Mouse (Mus musculus) small intestine, adult 2 months (tissue): Measurements from ENCODE around the gene Fadd. TPM values are rescaled to one million over a fixed set of nuclear protein-coding genes. Genes with fewer than 3 reads are reported as not detected.
A peak's percentile ranks its signal among the peaks of the same experiment; 100 is the strongest.

Experiments
- H3K27ac ChIP-seq: fragments of 200-500 bp; 2 replicates; pipeline ENCODE4 v1.5.1; 2012; ENCODE audit warnings: low read depth, low read length, control low read depth, inconsistent platforms; ENCODE audit not compliant: insufficient read depth
- H3K27me3 ChIP-seq: fragments of 200-500 bp; 2 replicates; pipeline ENCODE4 v1.6.1; 2012; ENCODE audit warnings: mild to moderate bottlenecking, moderate library complexity, low read length, inconsistent platforms; ENCODE audit not compliant: control insufficient read depth, insufficient read depth
- H3K36me3 ChIP-seq: fragments of 200-500 bp; 2 replicates; pipeline ENCODE4 v1.6.1; 2012; ENCODE audit warnings: mild to moderate bottlenecking, low read length, control low read depth, inconsistent platforms; ENCODE audit not compliant: control insufficient read depth, insufficient read depth
- H3K4me1 ChIP-seq: fragments of 200-500 bp; 2 replicates; pipeline ENCODE4 v1.6.1; 2012; ENCODE audit warnings: low read length, inconsistent platforms, mixed read lengths; ENCODE audit not compliant: control insufficient read depth, insufficient read depth, insufficient read length
- H3K4me3 ChIP-seq: fragments of 200-500 bp; 2 replicates; pipeline ENCODE4 v1.5.1; 2012; ENCODE audit warnings: low read depth, mild to moderate bottlenecking, control low read depth, inconsistent platforms, low read length, moderate library complexity
- CTCF ChIP-seq: fragments of 200-500 bp; IDR thresholded peaks from 2 replicates; pipeline ENCODE4 v1.5.1; 2012; ENCODE audit warnings: low read depth, mild to moderate bottlenecking, control low read depth, inconsistent platforms, low read length, moderate library complexity, mixed read lengths; ENCODE audit not compliant: insufficient replicate concordance, insufficient read length; ENCODE audit errors: extremely low read depth
- POLR2A ChIP-seq: fragments of 200-500 bp; IDR thresholded peaks from 2 replicates; pipeline ENCODE4 v1.6.1; 2012; ENCODE audit warnings: low read depth, mild to moderate bottlenecking, control low read depth, inconsistent platforms, low read length, moderate library complexity
- WGBS: fragments of 180-500 bp; shearing (Covaris S2); methylation state at CpG from one replicate; pipeline ENCODE4 v1.1.7; 2018; 5-methylcytosine and 5-hydroxymethylcytosine counted together
- polyA plus RNA-seq: library from polyadenylated mRNA; depleted of rRNA; stranded (reverse); fragments of >200 nt; gene quantifications from 2 replicates; pipeline ENCODE4 v1.2.3, GENCODE M21; 2012

Gene Fadd
- polyA plus RNA-seq, 1 experiment, result 16.7 TPM

DNA sequence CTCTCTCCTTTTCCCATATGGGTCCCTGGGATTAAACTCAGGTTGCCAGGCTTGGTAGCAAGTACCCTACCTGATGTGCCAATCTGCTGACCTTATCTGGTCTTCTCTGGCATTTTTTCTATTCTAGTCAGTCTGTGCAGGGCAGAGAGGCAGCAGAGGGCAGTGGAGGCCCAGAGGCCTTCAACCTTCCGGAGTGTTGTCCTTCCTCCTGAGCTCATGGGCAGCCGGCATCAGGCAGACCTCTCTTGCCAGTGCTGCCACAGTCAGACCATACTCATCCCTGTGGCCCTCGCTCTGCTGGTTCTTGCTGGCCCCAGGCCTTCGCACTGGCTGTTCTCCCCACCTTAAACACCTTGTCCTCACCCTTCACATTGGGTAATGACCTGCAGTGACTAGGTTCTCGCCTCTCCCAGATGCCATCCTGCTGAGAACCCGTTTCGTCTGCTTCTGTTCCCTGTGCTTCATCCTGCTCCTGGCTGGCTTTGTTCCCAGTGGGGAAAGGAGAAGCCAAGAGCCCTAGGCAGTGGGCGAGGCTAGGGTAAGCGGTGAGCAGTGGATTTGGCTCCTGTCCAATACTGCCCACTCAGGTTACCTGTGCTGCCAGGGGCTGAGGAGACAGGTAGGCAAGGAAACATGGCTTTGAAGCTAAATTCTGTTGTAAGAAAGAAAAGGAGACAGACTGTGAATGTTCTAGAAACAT is 18.7 kb downstream of the Fadd start:
- TF ChIP-seq POLR2A (no peak), CTCF (no peak)
- no peaks in the 10 kb centered on the region for H3K27me3 ChIP-seq
- H3K4me3 ChIP-seq, result no peak overlapping the region
- 48% methylated on average over 9 of the region's 9 CpGs for WGBS
- no peak overlapping the region for H3K27ac ChIP-seq
- peaks cover 5% of the 10 kb centered on the region; the same call in 1 of the 2 replicates for H3K4me1 ChIP-seq
- H3K36me3 ChIP-seq, result no peaks in the 10 kb centered on the region

DNA sequence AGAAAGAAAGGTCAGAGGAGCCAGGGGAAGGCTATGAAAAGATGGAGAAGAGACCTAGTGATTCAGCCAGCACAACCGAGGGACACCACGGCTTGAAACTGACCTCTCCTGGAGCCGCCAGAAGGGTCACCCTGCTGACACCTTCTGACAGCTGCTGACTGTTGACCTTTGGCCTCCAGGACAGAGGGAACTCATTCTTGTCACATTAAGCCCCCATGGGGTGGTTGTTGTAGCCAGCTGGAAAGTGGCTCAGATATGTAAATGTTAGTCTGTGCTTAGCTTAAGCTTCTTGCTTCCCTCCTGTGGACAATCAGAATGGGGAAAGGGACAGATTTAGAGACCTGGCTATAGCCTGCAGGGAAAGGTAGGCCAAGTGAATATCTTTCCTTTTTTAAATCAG is 20.2 kb downstream of the Fadd start:
- H3K36me3 ChIP-seq, result no peaks in the 10 kb centered on the region
- no peaks in the 10 kb centered on the region for H3K27me3 ChIP-seq
- TF ChIP-seq CTCF, result no peak
- TF ChIP-seq POLR2A, result no peak
- no peak overlapping the region for H3K27ac ChIP-seq
- no peak overlapping the region for H3K4me3 ChIP-seq
- peaks cover 4% of the 10 kb centered on the region; the same call in 1 of the 2 replicates for H3K4me1 ChIP-seq
- WGBS, result 54% methylated on average over 3 of the region's 3 CpGs

DNA sequence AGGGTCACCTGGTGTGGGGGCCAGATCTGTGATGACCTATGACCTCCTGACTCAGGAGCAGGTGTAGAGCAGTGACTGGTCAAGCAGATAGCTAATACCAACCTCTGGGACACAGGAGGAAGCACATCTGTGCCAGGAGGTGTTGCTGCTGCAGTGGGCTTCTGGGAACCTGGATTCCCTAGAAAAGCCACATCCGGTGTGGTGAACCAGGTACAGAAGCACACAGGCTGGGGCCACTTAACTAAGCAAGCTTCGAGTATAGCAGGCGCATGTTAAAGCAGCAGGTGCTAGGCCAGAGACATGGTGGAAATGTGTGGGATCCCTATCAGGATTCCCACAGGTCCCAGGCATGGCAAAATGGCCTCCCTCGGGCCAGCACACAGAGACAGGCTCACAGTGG is 21.7 kb downstream of the Fadd start:
- no peak overlapping the region for H3K27ac ChIP-seq
- TF ChIP-seq CTCF (no peak), POLR2A (no peak)
- H3K36me3 ChIP-seq, result no peaks in the 10 kb centered on the region
- H3K4me3 ChIP-seq, result no peak overlapping the region
- WGBS, result 85% methylated on average over 4 of the region's 4 CpGs
- H3K27me3 ChIP-seq, result no peaks in the 10 kb centered on the region
- H3K4me1 ChIP-seq, result no peaks in the 10 kb centered on the region

DNA sequence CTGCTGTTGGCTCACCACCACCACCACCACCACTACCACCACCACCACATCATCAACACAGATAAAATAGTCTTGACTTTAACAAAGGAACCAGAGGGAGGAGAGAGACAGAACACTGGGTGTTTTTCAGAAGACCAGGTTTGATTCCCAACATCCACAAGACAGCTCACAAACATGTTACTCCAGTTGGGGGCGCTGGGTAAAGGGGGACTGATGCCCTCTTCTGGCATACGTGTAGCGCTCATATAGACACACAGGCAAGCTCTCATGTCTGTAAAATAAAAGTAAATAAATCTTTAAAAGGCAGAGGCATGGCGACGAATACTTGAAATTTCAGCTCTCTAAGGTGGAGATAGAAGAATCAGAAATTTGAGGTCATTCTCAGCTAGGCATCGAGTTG is 23.7 kb downstream of the Fadd start:
- Histone ChIP-seq H3K4me1 (no peaks in the 10 kb centered on the region), H3K27me3 (no peaks in the 10 kb centered on the region), H3K36me3 (no peaks in the 10 kb centered on the region), H3K4me3 (no peak overlapping the region), H3K27ac (no peak overlapping the region)
- WGBS, result 62% methylated on average over 6 of the region's 6 CpGs
- TF ChIP-seq CTCF (no peak), POLR2A (no peak)

DNA sequence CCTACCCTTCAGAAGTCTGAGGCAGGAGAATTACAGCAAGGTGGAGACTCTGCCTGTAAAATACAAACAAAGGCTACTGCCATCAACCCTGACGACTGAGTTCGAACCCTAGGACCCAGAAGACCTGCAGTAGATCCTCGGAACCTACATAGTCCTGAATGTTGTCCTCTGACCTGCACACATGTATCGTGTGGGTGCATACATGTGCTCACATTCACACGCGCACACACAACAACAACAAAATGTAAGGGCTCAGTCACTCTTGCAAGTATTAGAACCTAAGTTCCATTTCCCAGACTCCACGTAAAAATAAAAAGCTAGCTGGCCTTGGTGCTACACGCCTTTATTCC is 28.2 kb downstream of the Fadd start:
- TF ChIP-seq POLR2A (no peak), CTCF (no peak)
- H3K4me1 ChIP-seq, result peaks cover 6% of the 10 kb centered on the region; the same call in 1 of the 2 replicates
- peak overlapping the region; percentile 90 for H3K4me3 ChIP-seq
- WGBS, result 15% methylated on average over 8 of the region's 8 CpGs
- peak overlapping the region; percentile 49; the same call in 1 of the 2 replicates for H3K27ac ChIP-seq
- H3K36me3 ChIP-seq, result peaks cover 9% of the 10 kb centered on the region; the same call in 1 of the 2 replicates
- no peaks in the 10 kb centered on the region for H3K27me3 ChIP-seq

DNA sequence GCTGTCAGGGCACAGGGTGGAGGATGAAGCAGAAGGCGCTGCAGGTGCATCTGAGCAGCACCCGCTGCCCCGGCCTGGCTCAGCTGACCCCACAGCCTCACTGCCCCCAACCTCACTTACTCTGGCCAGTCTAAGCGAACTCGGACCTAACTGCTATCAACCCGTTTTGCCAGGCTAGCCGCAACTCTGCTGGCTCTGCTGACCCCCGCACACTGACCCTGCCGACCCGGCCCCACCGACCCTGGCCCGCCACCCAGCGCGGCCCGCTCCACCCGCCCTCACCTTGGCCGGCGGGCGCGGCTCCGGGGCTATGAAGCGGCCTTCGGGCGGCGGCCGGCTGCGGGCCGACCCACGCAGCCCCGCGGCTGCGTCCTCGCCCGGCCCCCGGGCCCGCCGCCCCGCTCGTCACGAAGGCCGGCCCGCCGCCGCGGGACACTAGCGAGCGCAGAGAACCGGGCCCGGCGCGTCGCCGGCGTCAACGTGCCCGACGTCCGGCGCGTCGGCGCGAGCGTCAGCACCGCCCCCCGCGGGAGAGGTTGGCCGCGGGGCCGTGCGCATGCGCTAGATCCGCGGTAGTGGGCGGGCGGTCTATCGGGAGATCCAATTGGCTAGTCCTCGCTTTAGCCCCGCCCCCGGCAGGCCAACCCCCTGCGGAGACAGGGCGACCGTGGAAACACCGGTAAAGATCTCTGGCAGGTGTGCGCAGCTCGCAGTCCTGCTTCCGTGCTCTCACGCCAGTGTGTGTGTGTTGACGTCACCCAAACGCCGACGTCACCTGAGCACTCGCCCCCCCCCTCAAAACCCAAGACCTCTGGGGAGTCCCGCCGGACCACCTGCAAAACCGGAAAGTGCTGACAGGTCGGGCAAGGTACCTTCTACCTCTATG is 28.8 kb downstream of the Fadd start, which contains the start of gene Ppfia1:
Gene Ppfia1 (minus strand): TSS at position 493 of the 886 bp plus-strand sequence.
- Histone ChIP-seq H3K27me3 (no peaks in the 10 kb centered on the region), H3K27ac (peak within 1 kb of the TSS; percentile 49; the same call in 1 of the 2 replicates), H3K4me1 (peaks cover 6% of the 10 kb centered on the region; the same call in 1 of the 2 replicates), H3K4me3 (peak within 1 kb of the TSS; percentile 90), H3K36me3 (peaks cover 12% of the 10 kb centered on the region)
- under 1% methylated on average over 97 of the region's 97 CpGs for WGBS
- TF ChIP-seq CTCF, result no peak
- peak; percentile 86; the same call in 1 of the 2 replicates for TF ChIP-seq POLR2A

DNA sequence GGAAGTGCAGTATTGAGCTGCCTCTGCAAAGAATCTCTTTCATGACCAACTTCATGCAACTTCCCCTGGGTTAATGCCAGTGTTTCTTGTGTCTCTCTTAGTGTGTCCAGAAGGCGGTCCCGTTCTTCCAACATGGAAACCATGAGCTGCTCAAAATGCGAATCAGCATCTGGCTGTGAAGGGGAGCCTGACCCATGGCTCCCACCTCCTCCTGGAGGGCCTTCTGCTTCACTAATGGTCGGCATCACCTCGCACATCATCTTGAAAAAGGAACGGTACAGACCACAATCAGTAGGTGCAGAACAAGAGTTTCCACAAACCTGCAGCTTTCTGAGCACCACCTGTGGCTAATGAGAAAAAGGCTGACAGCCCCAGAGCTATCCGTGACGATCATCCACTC is 30.0 kb downstream of the Fadd start:
- Histone ChIP-seq H3K27ac (no peak overlapping the region), H3K4me3 (0 out of 2 replicates have a peak overlapping the region, but pooled peaks have one; percentile 90), H3K36me3 (peaks cover 14% of the 10 kb centered on the region), H3K27me3 (no peaks in the 10 kb centered on the region), H3K4me1 (peaks cover 6% of the 10 kb centered on the region; the same call in 1 of the 2 replicates)
- WGBS, result 86% methylated on average over 8 of the region's 8 CpGs
- TF ChIP-seq CTCF (no peak), POLR2A (no peak)
